Mouse (Mus musculus): Measurements from ENCODE around the gene Smcr8. TPM values are rescaled to one million over a fixed set of nuclear protein-coding genes. Genes with fewer than 3 reads are reported as not detected.

Smcr8 gene
- total RNA-seq, 1 experiment, result 23.1 TPM

- in situ Hi-C loops (cut with MboI; ENCODE audit: low sequenced_read_pairs in 2 of 2, unreplicated experiment in 2 of 2), result no loop called here
- Histone ChIP-seq H3K27ac (ENCODE audit: insufficient read depth, low read depth, low read length, poor library complexity, severe bottlenecking) (no peak overlapping the region), H3K4me3 (ENCODE audit: insufficient read depth in 1 of 2, low read depth in 1 of 2, low read length in 2 of 2, poor library complexity in 1 of 2, severe bottlenecking in 1 of 2) (no peak overlapping the region), H3K36me3 (ENCODE audit: control insufficient read depth, insufficient read depth, low read length, poor library complexity, severe bottlenecking) (peaks cover 65% of the 10 kb centered on the region), H3K4me1 (ENCODE audit: control insufficient read depth in 2 of 2, insufficient read depth in 2 of 2, low read length in 2 of 2, poor library complexity in 1 of 2) (no peaks in the 10 kb centered on the region), H3K9me3 (ENCODE audit: control insufficient read depth, insufficient read depth, low read depth, low read length) (no peaks in the 10 kb centered on the region), H3K9ac (ENCODE audit: insufficient read depth, low read depth, low read length, poor library complexity, severe bottlenecking) (no peak overlapping the region)
- no peak for TF ChIP-seq ZNF384 (IDR thresholded peaks at IDR 0.05; ENCODE audit: low read depth, low read length)
- no peak for TF ChIP-seq MAFK (IDR thresholded peaks at IDR 0.05; ENCODE audit: insufficient read depth, low read depth, low read length)
- TF ChIP-seq CHD2 (IDR thresholded peaks at IDR 0.05; ENCODE audit: low read depth, low read length), result no peak
- TF ChIP-seq ZC3H11A (IDR thresholded peaks at IDR 0.05; ENCODE audit: borderline replicate concordance, low read depth, low read length), result no peak
- no peak for TF ChIP-seq HCFC1 (IDR thresholded peaks at IDR 0.05; ENCODE audit: borderline replicate concordance, insufficient read depth, low read length)
- DNase-seq (ENCODE audit: low read depth, low spot score), result no peak
These were observed 19.0 kb downstream of the Smcr8 start for GRCm38 (mm10) chr11:60796342-60796741.

GRCm38 (mm10) chr11:60799977-60800376 lies 22.7 kb downstream of the Smcr8 start:
- in situ Hi-C loops (cut with MboI; ENCODE audit: low sequenced_read_pairs in 2 of 2, unreplicated experiment in 2 of 2), result no loop called here
- H3K4me3 ChIP-seq (ENCODE audit: insufficient read depth in 1 of 2, low read depth in 1 of 2, low read length in 2 of 2, poor library complexity in 1 of 2, severe bottlenecking in 1 of 2), result no peak overlapping the region
- DNase-seq (ENCODE audit: low read depth, low spot score), result no peak
- TF ChIP-seq ZC3H11A (IDR thresholded peaks at IDR 0.05; ENCODE audit: borderline replicate concordance, low read depth, low read length), result no peak
- no peak overlapping the region for H3K27ac ChIP-seq (ENCODE audit: insufficient read depth, low read depth, low read length, poor library complexity, severe bottlenecking)
- H3K9me3 ChIP-seq (ENCODE audit: control insufficient read depth, insufficient read depth, low read depth, low read length), result no peaks in the 10 kb centered on the region
- H3K4me1 ChIP-seq (ENCODE audit: control insufficient read depth in 2 of 2, insufficient read depth in 2 of 2, low read length in 2 of 2, poor library complexity in 1 of 2), result no peaks in the 10 kb centered on the region
- no peak overlapping the region for H3K9ac ChIP-seq (ENCODE audit: insufficient read depth, low read depth, low read length, poor library complexity, severe bottlenecking)
- H3K36me3 ChIP-seq (ENCODE audit: control insufficient read depth, insufficient read depth, low read length, poor library complexity, severe bottlenecking), result peaks cover 56% of the 10 kb centered on the region

- H3K4me1 ChIP-seq (ENCODE audit: control insufficient read depth in 2 of 2, insufficient read depth in 2 of 2, low read length in 2 of 2, poor library complexity in 1 of 2), result no peaks in the 10 kb centered on the region
- peaks cover 57% of the 10 kb centered on the region for H3K36me3 ChIP-seq (ENCODE audit: control insufficient read depth, insufficient read depth, low read length, poor library complexity, severe bottlenecking)
- no peak for TF ChIP-seq CHD2 (IDR thresholded peaks at IDR 0.05; ENCODE audit: low read depth, low read length)
- no peak for TF ChIP-seq MAFK (IDR thresholded peaks at IDR 0.05; ENCODE audit: insufficient read depth, low read depth, low read length)
- TF ChIP-seq HCFC1 (IDR thresholded peaks at IDR 0.05; ENCODE audit: borderline replicate concordance, insufficient read depth, low read length), result no peak
- TF ChIP-seq ZNF384 (IDR thresholded peaks at IDR 0.05; ENCODE audit: low read depth, low read length), result no peak
- TF ChIP-seq ZC3H11A (IDR thresholded peaks at IDR 0.05; ENCODE audit: borderline replicate concordance, low read depth, low read length), result no peak
- no peak overlapping the region for H3K4me3 ChIP-seq (ENCODE audit: insufficient read depth in 1 of 2, low read depth in 1 of 2, low read length in 2 of 2, poor library complexity in 1 of 2, severe bottlenecking in 1 of 2)
- H3K9ac ChIP-seq (ENCODE audit: insufficient read depth, low read depth, low read length, poor library complexity, severe bottlenecking), result no peak overlapping the region
- no peaks in the 10 kb centered on the region for H3K9me3 ChIP-seq (ENCODE audit: control insufficient read depth, insufficient read depth, low read depth, low read length)
- in situ Hi-C loops (cut with MboI; ENCODE audit: low sequenced_read_pairs in 2 of 2, unreplicated experiment in 2 of 2), result no loop called here
- no peak for DNase-seq (ENCODE audit: low read depth, low spot score)
- H3K27ac ChIP-seq (ENCODE audit: insufficient read depth, low read depth, low read length, poor library complexity, severe bottlenecking), result no peak overlapping the region
These were observed 23.6 kb downstream of the Smcr8 start for GRCm38 (mm10) chr11:60800892-60801291.

- in situ Hi-C loops (cut with MboI; ENCODE audit: low sequenced_read_pairs in 2 of 2, unreplicated experiment in 2 of 2), result no loop called here
- Histone ChIP-seq H3K4me3 (ENCODE audit: insufficient read depth in 1 of 2, low read depth in 1 of 2, low read length in 2 of 2, poor library complexity in 1 of 2, severe bottlenecking in 1 of 2) (no peak overlapping the region; a peak in 1 of 4 replicates), H3K4me1 (ENCODE audit: control insufficient read depth in 2 of 2, insufficient read depth in 2 of 2, low read length in 2 of 2, poor library complexity in 1 of 2) (peaks cover 0 to 3% of the 10 kb centered on the region in 2 experiments; a peak in 3 of 4 replicates), H3K27ac (ENCODE audit: insufficient read depth, low read depth, low read length, poor library complexity, severe bottlenecking) (no peak overlapping the region), H3K9me3 (ENCODE audit: control insufficient read depth, insufficient read depth, low read depth, low read length) (no peaks in the 10 kb centered on the region), H3K36me3 (ENCODE audit: control insufficient read depth, insufficient read depth, low read length, poor library complexity, severe bottlenecking) (peaks cover 7% of the 10 kb centered on the region), H3K9ac (ENCODE audit: insufficient read depth, low read depth, low read length, poor library complexity, severe bottlenecking) (no peak overlapping the region; the same call in 1 of the 2 replicates)
- no peak for DNase-seq (ENCODE audit: low read depth, low spot score)
- TF ChIP-seq ZNF384 (IDR thresholded peaks at IDR 0.05; ENCODE audit: low read depth, low read length), result no peak
- TF ChIP-seq CHD2 (IDR thresholded peaks at IDR 0.05; ENCODE audit: low read depth, low read length), result no peak
These were observed 31.2 kb downstream of the Smcr8 start for GRCm38 (mm10) chr11:60808286-60809070.

GRCm38 (mm10) chr11:60809546-60809945 lies 32.2 kb downstream of the Smcr8 start:
- no peaks in the 10 kb centered on the region for H3K9me3 ChIP-seq (ENCODE audit: control insufficient read depth, insufficient read depth, low read depth, low read length)
- no peak overlapping the region for H3K27ac ChIP-seq (ENCODE audit: insufficient read depth, low read depth, low read length, poor library complexity, severe bottlenecking)
- DNase-seq (ENCODE audit: low read depth, low spot score), result no peak
- H3K36me3 ChIP-seq (ENCODE audit: control insufficient read depth, insufficient read depth, low read length, poor library complexity, severe bottlenecking), result peaks cover 3% of the 10 kb centered on the region; the same call in 1 of the 2 replicates
- H3K4me1 ChIP-seq (ENCODE audit: control insufficient read depth in 2 of 2, insufficient read depth in 2 of 2, low read length in 2 of 2, poor library complexity in 1 of 2), result peaks cover 0 to 3% of the 10 kb centered on the region in 2 experiments; a peak in 3 of 4 replicates
- no peak for TF ChIP-seq HCFC1 (IDR thresholded peaks at IDR 0.05; ENCODE audit: borderline replicate concordance, insufficient read depth, low read length)
- no peak for TF ChIP-seq ZNF384 (IDR thresholded peaks at IDR 0.05; ENCODE audit: low read depth, low read length)
- TF ChIP-seq CHD2 (IDR thresholded peaks at IDR 0.05; ENCODE audit: low read depth, low read length), result no peak
- TF ChIP-seq ZC3H11A (IDR thresholded peaks at IDR 0.05; ENCODE audit: borderline replicate concordance, low read depth, low read length), result no peak
- TF ChIP-seq MAFK (IDR thresholded peaks at IDR 0.05; ENCODE audit: insufficient read depth, low read depth, low read length), result no peak
- H3K4me3 ChIP-seq (ENCODE audit: insufficient read depth in 1 of 2, low read depth in 1 of 2, low read length in 2 of 2, poor library complexity in 1 of 2, severe bottlenecking in 1 of 2), result peak overlapping the region; percentile 77 to 79; a peak in 3 of 4 replicates
- in situ Hi-C loops (cut with MboI; ENCODE audit: low sequenced_read_pairs in 2 of 2, unreplicated experiment in 2 of 2), result no loop called here
- H3K9ac ChIP-seq (ENCODE audit: insufficient read depth, low read depth, low read length, poor library complexity, severe bottlenecking), result peak overlapping the region; percentile 88; the same call in 1 of the 2 replicates

All from ES-E14 (cell line).